Mouse (Mus musculus) naive thymus-derived CD4-positive, alpha-beta T cell, adult 5 months (primary cell): ENCODE results near the gene Wtap. TPM values are rescaled to one million over a fixed set of nuclear protein-coding genes. Genes with fewer than 3 reads are reported as not detected.

ENCODE experiments used
- polyA plus RNA-seq: library from polyadenylated mRNA; unstranded; fragments of 100-300 nt; shearing (Covaris generic); gene quantifications from one replicate; pipeline ENCODE4 v1.2.1, GENCODE M21; 2017

Gene Wtap
- 87.3 TPM for polyA plus RNA-seq

DNA sequence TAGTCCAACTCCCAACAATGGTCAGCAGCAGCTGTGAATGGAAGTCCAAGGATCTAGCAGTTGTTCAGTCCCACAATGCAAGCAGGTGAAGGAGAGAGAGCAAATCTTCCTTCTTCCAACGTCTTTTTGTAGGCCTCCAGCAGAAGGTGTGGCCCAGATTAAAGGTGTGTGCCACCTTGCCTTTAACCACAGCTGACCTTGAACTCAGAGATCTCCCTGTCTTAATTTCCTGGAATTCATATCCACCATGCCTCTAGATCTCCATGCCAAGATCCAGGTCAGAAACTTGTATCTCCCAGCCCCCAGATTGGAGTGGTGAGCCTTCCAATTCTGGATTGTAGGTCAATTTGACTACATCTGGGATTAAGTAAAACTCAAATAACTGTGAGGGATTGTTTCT, at the start of gene Wtap:
Gene Wtap (minus strand): TSS at position 101 of the 400 bp plus-strand sequence.

DNA sequence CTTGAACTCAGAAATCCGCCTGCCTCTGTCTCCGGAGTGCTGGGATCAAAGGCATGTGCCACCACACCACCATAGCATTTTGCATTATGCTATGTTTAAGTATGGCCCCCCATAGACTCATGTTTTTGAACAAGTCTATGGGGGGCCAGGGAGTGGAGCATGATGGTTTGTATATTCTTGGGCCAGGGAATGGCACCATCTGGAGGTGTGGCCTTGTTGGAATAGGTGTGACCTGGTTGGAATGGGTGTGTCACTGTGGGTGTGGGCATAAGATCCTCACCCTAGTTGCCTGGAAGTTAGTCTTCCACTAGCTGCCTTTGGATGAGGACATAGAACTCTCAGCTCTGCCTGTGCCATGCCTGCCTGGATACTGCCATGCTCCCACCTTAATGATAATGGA, 12.6 kb upstream of the Wtap start, which contains the start of gene Sod2:
Gene Sod2 (plus strand): TSS at position 301 of the 400 bp plus-strand sequence.

DNA sequence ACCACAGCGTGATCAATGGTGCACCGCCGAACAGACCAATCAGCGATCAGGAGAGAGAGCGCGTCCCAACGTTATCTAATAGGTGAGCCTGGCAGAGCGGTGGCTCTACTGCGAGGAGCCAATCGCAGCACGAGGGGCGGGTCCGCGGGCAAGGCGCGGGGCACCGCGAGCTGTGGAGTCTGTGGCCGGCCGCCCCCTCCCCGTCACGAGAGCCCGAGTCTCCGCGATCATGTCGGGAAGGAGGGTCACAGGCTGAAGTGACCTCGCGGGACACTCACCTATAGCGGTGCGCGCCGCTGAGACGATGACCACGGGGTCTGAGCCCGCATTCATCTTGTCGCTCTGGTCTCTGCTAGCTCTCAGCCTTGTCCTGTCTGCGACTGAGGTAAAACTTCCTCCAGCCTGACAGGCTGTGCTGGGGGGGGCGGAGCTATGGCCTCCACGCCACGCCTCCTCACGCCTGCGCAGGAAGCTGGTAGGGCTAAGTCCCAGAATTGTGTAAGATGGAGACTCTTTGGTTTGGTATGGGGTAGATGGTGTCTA, 33.6 kb downstream of the Wtap start, which contains the start of gene Acat2:
Gene Acat2 (minus strand): TSS at position 417 of the 543 bp plus-strand sequence.

GRCm38 (mm10) chr17:12940151-12940805, 53.7 kb downstream of the Wtap start, which contains the start of gene Acat3:
Gene Acat3 (minus strand): TSS chr17:12940600.

Other genes with a start within 250 kb of the Wtap start
- gene Igf2r, start 224.5 kb downstream of the Wtap start, polyA plus RNA-seq: 26.0 TPM
- gene Mas1, start 126.0 kb downstream of the Wtap start, polyA plus RNA-seq: not detected
- not detected for gene Mrgprh, start 118.1 kb downstream of the Wtap start, polyA plus RNA-seq
- 0.86 TPM for gene Pnldc1, start 83.9 kb downstream of the Wtap start, polyA plus RNA-seq
- 186 TPM for gene Tcp1, start 78.5 kb downstream of the Wtap start, polyA plus RNA-seq
- gene Mrpl18, start 77.8 kb downstream of the Wtap start, polyA plus RNA-seq: 71.5 TPM
- gene Acat3, start 53.6 kb downstream of the Wtap start, polyA plus RNA-seq: 2.4 TPM
- 45.3 TPM for gene Acat2, start 33.4 kb downstream of the Wtap start, polyA plus RNA-seq
- 87.7 TPM for gene Sod2, start 12.7 kb upstream of the Wtap start, polyA plus RNA-seq
- gene Gpr31b, start 58.1 kb upstream of the Wtap start, polyA plus RNA-seq: not detected
- gene Tcp10b, start 66.9 kb upstream of the Wtap start, polyA plus RNA-seq: not detected
- not detected for gene Unc93a, start 137.6 kb upstream of the Wtap start, polyA plus RNA-seq
- not detected for gene Smok2a, start 227.0 kb upstream of the Wtap start, polyA plus RNA-seq
- gene Smok2b, start 236.1 kb upstream of the Wtap start, polyA plus RNA-seq: not detected